ENCODE assay signal across 34 mouse cellular contexts in genomic region chr16:64841481-64842373, GRCm38 (mm10). TPM values are rescaled to one million over a fixed set of nuclear protein-coding genes. Genes with fewer than 3 reads are reported as not detected.
DNase-seq lines count a peak whose midpoint lies in the region; ATAC-seq and TF ChIP-seq lines count a peak whose summit lies in the region.
"Had no signal": no experiment of that assay in that cellular context is flagged by ENCODE, and none has a peak within 500 bp of the region (broad histone marks: within the 10 kb centered on the region; RNA-seq: fewer than 3 reads in every experiment).

No protein-coding gene starts in this region.

- no peaks in the 10 kb centered on the region for H3K9me3 ChIP-seq in liver, embryonic 11.5 days (ENCODE audit: control insufficient read depth, low read length)
- no peaks in the 10 kb centered on the region for H3K9me3 ChIP-seq in liver, embryonic 15.5 days (replicated peaks)
- H3K9me3 ChIP-seq: forebrain, embryonic 10.5 days; forebrain, embryonic 15.5 days; heart, embryonic 10.5 days; heart, embryonic 15.5 days; hindbrain, embryonic 12.5 days; limb, embryonic 13.5 days; neural tube, embryonic 15.5 days had no signal

- H3K4me2 ChIP-seq in liver, embryonic 11.5 days = peak overlapping the region; percentile 43
- peak overlapping the region; percentile 12 for H3K4me2 ChIP-seq in liver, embryonic 15.5 days
- H3K4me2 ChIP-seq: forebrain, embryonic 15.5 days; heart, embryonic 15.5 days; hindbrain, embryonic 12.5 days; limb, embryonic 13.5 days; neural tube, embryonic 15.5 days had no signal

- intact Hi-C loops in left cerebral cortex, postnatal 4 days (cut with DNase I) = no loop called here

- no peaks in the 10 kb centered on the region for H3K27me3 ChIP-seq in liver, embryonic 11.5 days (replicated peaks; ENCODE audit: control insufficient read depth, insufficient read depth, low read length)
- H3K27me3 ChIP-seq in liver, embryonic 15.5 days = no peaks in the 10 kb centered on the region
- H3K27me3 ChIP-seq in kidney, adult 2 months (replicated peaks; ENCODE audit: control insufficient read depth, insufficient read depth, low read length) = no peaks in the 10 kb centered on the region
- H3K27me3 ChIP-seq: CH12.LX; forebrain, embryonic 15.5 days; heart, embryonic 15.5 days; hindbrain, embryonic 12.5 days; limb, embryonic 13.5 days; neural tube, embryonic 15.5 days had no signal

- TF ChIP-seq POLR2A in kidney, adult 2 months (IDR thresholded peaks at IDR 0.05; ENCODE audit: low read depth, low read length) = no peak

- peaks cover 7% of the 10 kb centered on the region for H3K4me1 ChIP-seq in liver, embryonic 11.5 days (replicated peaks; ENCODE audit: control insufficient read depth, insufficient read depth, low read length)
- H3K4me1 ChIP-seq in liver, embryonic 15.5 days (replicated peaks) = peaks cover 26% of the 10 kb centered on the region
- 0 out of 2 replicates have a peak, but pooled peaks cover 1% of the 10 kb centered on the region for H3K4me1 ChIP-seq in kidney, adult 2 months (ENCODE audit: control insufficient read depth, insufficient read depth, low read length)
- H3K4me1 ChIP-seq: forebrain, embryonic 10.5 days; forebrain, embryonic 15.5 days; heart, embryonic 10.5 days; hindbrain, embryonic 12.5 days; limb, embryonic 13.5 days; neural tube, embryonic 15.5 days had no signal

- no peak for TF ChIP-seq CTCF in kidney, adult 2 months (conservative IDR thresholded peaks at IDR 0.05; ENCODE audit: insufficient read depth, insufficient read length, low read depth, low read length)

- WGBS in liver, embryonic 11.5 days = 62% methylated on average over 5 of the region's 5 CpGs
- WGBS in liver, embryonic 15.5 days (ENCODE audit: insufficient replicate concordance) = 37% methylated on average over 5 of the region's 5 CpGs
- WGBS in kidney, adult 2 months = 90% methylated on average over 5 of the region's 5 CpGs

- no peak for DNase-seq in liver, embryonic 11.5 days (ENCODE audit: low spot score)
- DNase-seq in liver = no peak
- no peak for DNase-seq in kidney, adult 2 months
- no peak for DNase-seq in left cerebral cortex, postnatal 4 days
- no peak for DNase-seq in ovary, postnatal 14 days (ENCODE audit: low spot score)
- no peak for DNase-seq in layer of hippocampus, postnatal 25 days (ENCODE audit: extremely low spot score in 1 of 2, low spot score in 1 of 2)
- DNase-seq: adrenal gland, postnatal 36 days; cerebellum, adult 8-10 months; cerebellum, postnatal 25 days; gastrocnemius, postnatal 25 days; heart, adult 11 months; kidney, adult 9 months; kidney, postnatal 10 days; layer of hippocampus, adult 9-11 months; lung, adult 2 months; lung, postnatal 10 days; midbrain, embryonic 14.5 days; right cerebral cortex, adult 18-20 months; right cerebral cortex, postnatal 4 days; thymus, adult 18-20 months; thymus, postnatal 36 days had no signal

- no peak overlapping the region for H3K27ac ChIP-seq in liver, embryonic 11.5 days (ENCODE audit: low read depth, low read length)
- peak overlapping the region; percentile 70; the same call in 1 of the 2 replicates for H3K27ac ChIP-seq in liver, embryonic 15.5 days (replicated peaks)
- no peak overlapping the region for H3K27ac ChIP-seq in kidney, adult 2 months (ENCODE audit: insufficient read depth, low read depth, low read length)
- H3K27ac ChIP-seq: forebrain, embryonic 10.5 days; forebrain, embryonic 15.5 days; heart, embryonic 10.5 days; heart, embryonic 15.5 days; hindbrain, embryonic 12.5 days; hindbrain, postnatal 0 days; limb, embryonic 13.5 days; neural tube, embryonic 15.5 days; stomach, postnatal 0 days had no signal

- ATAC-seq in liver, embryonic 11.5 days (replicated peaks; ENCODE audit: low FRiP score) = peak; percentile 80
- ATAC-seq in erythroblast, adult 5-6 weeks (replicated peaks; ENCODE audit: low FRiP score, poor library complexity, severe bottlenecking) = peak; percentile 44; the same call in 1 of the 2 replicates
- ATAC-seq in liver, embryonic 15.5 days (ENCODE audit: insufficient read depth) = peak; percentile 59
- ATAC-seq: forebrain, embryonic 15.5 days; hindbrain, postnatal 0 days; intestine, embryonic 16.5 days had no signal

- no peaks in the 10 kb centered on the region for H3K36me3 ChIP-seq in liver, embryonic 11.5 days (ENCODE audit: control insufficient read depth, insufficient read depth, low read length)
- H3K36me3 ChIP-seq in liver, embryonic 15.5 days (replicated peaks) = 0 out of 2 replicates have a peak, but pooled peaks cover 4% of the 10 kb centered on the region
- no peaks in the 10 kb centered on the region for H3K36me3 ChIP-seq in kidney, adult 2 months (ENCODE audit: control insufficient read depth, insufficient read depth, low read length)
- H3K36me3 ChIP-seq: forebrain, embryonic 15.5 days; heart, embryonic 10.5 days; heart, embryonic 15.5 days; hindbrain, embryonic 12.5 days; neural tube, embryonic 15.5 days had no signal

- H3K4me3 ChIP-seq in liver, embryonic 11.5 days (ENCODE audit: low read depth, low read length) = no peak overlapping the region
- no peak overlapping the region for H3K4me3 ChIP-seq in liver, embryonic 15.5 days (replicated peaks)
- no peak overlapping the region for H3K4me3 ChIP-seq in kidney, adult 2 months (ENCODE audit: insufficient read depth, low read depth, low read length)
- H3K4me3 ChIP-seq: forebrain, embryonic 10.5 days; forebrain, embryonic 15.5 days; heart, embryonic 10.5 days; heart, embryonic 15.5 days; hindbrain, embryonic 12.5 days; limb, embryonic 13.5 days; neural tube, embryonic 15.5 days had no signal

- H3K9ac ChIP-seq in liver, embryonic 11.5 days (ENCODE audit: low read depth, low read length) = no peak overlapping the region
- no peak overlapping the region for H3K9ac ChIP-seq in liver, embryonic 15.5 days
- H3K9ac ChIP-seq: forebrain, embryonic 15.5 days; heart, embryonic 15.5 days; hindbrain, embryonic 12.5 days; limb, embryonic 13.5 days; neural tube, embryonic 15.5 days had no signal

RNA-seq across cellular contexts. Expression of gene Zfp654, which starts 9.7 kb away (rescaled TPM):
- polyA plus RNA-seq in liver, embryonic 11.5 days (2014; fragmentation: Nextera tagmentation; extraction: Ambion mirVana) = 7.3 and 7.8 TPM in 2 replicates
- total RNA-seq in erythroblast, adult 5-6 weeks (2015; ENCODE audit: low replicate concordance) = 10.7 and 26.1 TPM in 2 replicates
- total RNA-seq in erythroblast, adult 5-6 weeks (2017; ENCODE audit: low replicate concordance) = 6.4 TPM in 2 replicates
- 2.4 and 2.8 TPM in 2 replicates for polyA plus RNA-seq in liver, embryonic 15.5 days (2015; fragmentation: Nextera tagmentation; extraction: Ambion mirVana)
- polyA plus RNA-seq in kidney, adult 2 months (2012; rRNA removed) = 0.83 and 1.3 TPM in 2 replicates
- total RNA-seq in left cerebral cortex, postnatal 4 days (2021) = 10 to 100 TPM; 13.6 to 15.7 TPM
- 10 to 100 TPM; 14.6 to 15.3 TPM for total RNA-seq in layer of hippocampus, postnatal 25 days (2021)

RNA-seq across cellular contexts. Expression of gene Cggbp1, which starts 10.1 kb away (rescaled TPM):
- polyA plus RNA-seq in liver, embryonic 11.5 days (2014; fragmentation: Nextera tagmentation; extraction: Ambion mirVana) = 58.3 and 67.7 TPM in 2 replicates
- 31.6 and 42.1 TPM in 2 replicates for total RNA-seq in erythroblast, adult 5-6 weeks (2015; ENCODE audit: low replicate concordance)
- 30.1 and 31.2 TPM in 2 replicates for total RNA-seq in erythroblast, adult 5-6 weeks (2017; ENCODE audit: low replicate concordance)
- polyA plus RNA-seq in liver, embryonic 15.5 days (2015; fragmentation: Nextera tagmentation; extraction: Ambion mirVana) = 22.9 and 23.0 TPM in 2 replicates
- 11.6 and 14.2 TPM in 2 replicates for polyA plus RNA-seq in kidney, adult 2 months (2012; rRNA removed)
- total RNA-seq in left cerebral cortex, postnatal 4 days (2021) = 10 to 100 TPM; 76.0 to 87.3 TPM
- 10 to 100 TPM; 53.8 to 57.8 TPM for total RNA-seq in layer of hippocampus, postnatal 25 days (2021)
